Comparison of ENCODE assay signal across 11 mouse cellular contexts in genomic region chr5:134209931-134210554, GRCm38 (mm10). TPM values are rescaled to one million over a fixed set of nuclear protein-coding genes. Genes with fewer than 3 reads are reported as not detected.
DNase-seq lines count a peak whose midpoint lies in the region; ATAC-seq and TF ChIP-seq lines count a peak whose summit lies in the region.
"Had no signal": no experiment of that assay in that cellular context is flagged by ENCODE, and none has a peak within 500 bp of the region (broad histone marks: within the 10 kb centered on the region; RNA-seq: fewer than 3 reads in every experiment).

No protein-coding gene starts in this region.

- no peaks in the 10 kb centered on the region for H3K9me3 ChIP-seq in midbrain, postnatal 0 days (ENCODE audit: low read length)
- no peaks in the 10 kb centered on the region for H3K9me3 ChIP-seq in midbrain, embryonic 16.5 days (replicated peaks; ENCODE audit: control insufficient read depth, low read length, poor library complexity, severe bottlenecking)
- H3K9me3 ChIP-seq in kidney, postnatal 0 days (replicated peaks; ENCODE audit: low read length), result no peaks in the 10 kb centered on the region
- no peaks in the 10 kb centered on the region for H3K9me3 ChIP-seq in stomach, embryonic 16.5 days (replicated peaks; ENCODE audit: control insufficient read depth, low read length)
- H3K9me3 ChIP-seq: midbrain, embryonic 12.5 days had no signal

- H3K36me3 ChIP-seq in midbrain, postnatal 0 days (ENCODE audit: insufficient read depth, low read length), result peaks cover 23% of the 10 kb centered on the region
- H3K36me3 ChIP-seq in midbrain, embryonic 16.5 days (ENCODE audit: control insufficient read depth, insufficient read depth, low read length), result peaks cover 7% of the 10 kb centered on the region; the same call in 1 of the 2 replicates
- no peaks in the 10 kb centered on the region for H3K36me3 ChIP-seq in kidney, postnatal 0 days (ENCODE audit: insufficient read depth, low read length)
- H3K36me3 ChIP-seq in stomach, embryonic 16.5 days (ENCODE audit: control insufficient read depth, insufficient read depth, low read length), result no peaks in the 10 kb centered on the region

- no peak overlapping the region for H3K4me2 ChIP-seq in midbrain, postnatal 0 days (ENCODE audit: low read depth, low read length, poor library complexity, severe bottlenecking)
- no peak overlapping the region for H3K4me2 ChIP-seq in midbrain, embryonic 16.5 days (ENCODE audit: low read length)
- no peak overlapping the region for H3K4me2 ChIP-seq in kidney, postnatal 0 days (ENCODE audit: low read length)
- no peak overlapping the region for H3K4me2 ChIP-seq in stomach, embryonic 16.5 days (ENCODE audit: low read depth, low read length)
- H3K4me2 ChIP-seq: midbrain, embryonic 12.5 days had no signal

- WGBS in midbrain, postnatal 0 days, result 63% methylated on average over 11 of the region's 11 CpGs
- 75% methylated on average over 11 of the region's 11 CpGs for WGBS in midbrain, embryonic 16.5 days
- 21% methylated on average over 11 of the region's 11 CpGs for WGBS in kidney, postnatal 0 days
- WGBS in stomach, embryonic 16.5 days, result 10% methylated on average over 11 of the region's 11 CpGs

- TF ChIP-seq CTCF in midbrain, postnatal 0 days (IDR thresholded peaks at IDR 0.05), result no peak
- TF ChIP-seq CTCF in kidney, postnatal 0 days (IDR thresholded peaks at IDR 0.05; ENCODE audit: low read depth), result no peak

- no peaks in the 10 kb centered on the region for H3K27me3 ChIP-seq in midbrain, postnatal 0 days (ENCODE audit: insufficient read depth, low read length)
- no peaks in the 10 kb centered on the region for H3K27me3 ChIP-seq in midbrain, embryonic 16.5 days (ENCODE audit: control insufficient read depth, insufficient read depth, low read depth, low read length)
- no peaks in the 10 kb centered on the region for H3K27me3 ChIP-seq in kidney, postnatal 0 days (ENCODE audit: insufficient read depth, low read length)
- H3K27me3 ChIP-seq in stomach, embryonic 16.5 days (ENCODE audit: control insufficient read depth, insufficient read depth, low read length), result no peaks in the 10 kb centered on the region
- H3K27me3 ChIP-seq: midbrain, embryonic 12.5 days had no signal

- no peak overlapping the region for H3K27ac ChIP-seq in midbrain, postnatal 0 days (ENCODE audit: low read depth, low read length)
- H3K27ac ChIP-seq in midbrain, embryonic 16.5 days (ENCODE audit: low read length), result no peak overlapping the region
- peak overlapping the region; percentile 8; the same call in 1 of the 2 replicates for H3K27ac ChIP-seq in kidney, postnatal 0 days
- H3K27ac ChIP-seq in stomach, embryonic 16.5 days (ENCODE audit: low read length), result no peak overlapping the region
- H3K27ac ChIP-seq: gastrocnemius, adult 2 months; midbrain, embryonic 12.5 days had no signal

- H3K4me3 ChIP-seq in midbrain, postnatal 0 days (ENCODE audit: low read depth, low read length), result no peak overlapping the region
- H3K4me3 ChIP-seq in midbrain, embryonic 16.5 days (ENCODE audit: low read depth, low read length), result no peak overlapping the region
- no peak overlapping the region for H3K4me3 ChIP-seq in kidney, postnatal 0 days (replicated peaks; ENCODE audit: low read depth, low read length)
- H3K4me3 ChIP-seq in stomach, embryonic 16.5 days (replicated peaks; ENCODE audit: low read length), result no peak overlapping the region
- H3K4me3 ChIP-seq: gastrocnemius, adult 2 months; midbrain, embryonic 12.5 days had no signal

- peak; percentile 9 for DNase-seq in midbrain, postnatal 0 days (ENCODE audit: low spot score)
- peak; percentile 49 for DNase-seq in kidney, postnatal 0 days (ENCODE audit: low spot score)
- DNase-seq in lung, adult 18-20 months, result peak; percentile 77 to 83
- DNase-seq in c-Kit-positive CD71-positive TER-119-positive erythroid progenitor cells, embryonic 14.5 days (ENCODE audit: low spot score), result no peak
- DNase-seq in left cerebral cortex, adult 11 months (ENCODE audit: low spot score), result no peak
- DNase-seq in adrenal gland, postnatal 14 days, result no peak
- DNase-seq: gastrocnemius, adult 2 months; spleen, adult 18-20 months had no signal

- H3K4me1 ChIP-seq in midbrain, postnatal 0 days (ENCODE audit: insufficient read depth, low read length), result no peaks in the 10 kb centered on the region
- H3K4me1 ChIP-seq in midbrain, embryonic 16.5 days (ENCODE audit: control insufficient read depth, insufficient read depth, low read length), result no peaks in the 10 kb centered on the region
- no peaks in the 10 kb centered on the region for H3K4me1 ChIP-seq in kidney, postnatal 0 days (replicated peaks; ENCODE audit: insufficient read depth, low read length)
- peaks cover 7% of the 10 kb centered on the region for H3K4me1 ChIP-seq in stomach, embryonic 16.5 days (ENCODE audit: control insufficient read depth, insufficient read depth, low read length)
- H3K4me1 ChIP-seq: midbrain, embryonic 12.5 days had no signal

- no peak for ATAC-seq in midbrain, postnatal 0 days (ENCODE audit: low FRiP score)
- no peak for ATAC-seq in midbrain, embryonic 16.5 days
- peak; percentile 40; the same call in 1 of the 2 replicates for ATAC-seq in kidney, postnatal 0 days (replicated peaks; ENCODE audit: low FRiP score, low read depth)
- peak; percentile 60; the same call in 1 of the 2 replicates for ATAC-seq in stomach, embryonic 16.5 days (ENCODE audit: insufficient read depth, low FRiP score)

- no peak overlapping the region for H3K9ac ChIP-seq in midbrain, postnatal 0 days (replicated peaks; ENCODE audit: low read length, poor library complexity, severe bottlenecking)
- no peak overlapping the region for H3K9ac ChIP-seq in midbrain, embryonic 16.5 days (ENCODE audit: low read depth, low read length)
- H3K9ac ChIP-seq in kidney, postnatal 0 days (ENCODE audit: low read depth, low read length), result no peak overlapping the region
- H3K9ac ChIP-seq in stomach, embryonic 16.5 days (ENCODE audit: low read length), result no peak overlapping the region
- H3K9ac ChIP-seq: midbrain, embryonic 12.5 days had no signal

RNA-seq across cellular contexts. Expression of gene Ncf1, which starts 19.4 kb away (rescaled TPM):
- total RNA-seq in midbrain, postnatal 0 days (2014; rRNA removed), result 4.3 and 9.2 TPM in 2 replicates
- 2.1 and 2.2 TPM in 2 replicates for polyA plus RNA-seq in midbrain, postnatal 0 days (2015; fragmentation: Nextera tagmentation; extraction: Ambion mirVana)
- polyA plus RNA-seq in midbrain, embryonic 16.5 days (2015; fragmentation: Nextera tagmentation; extraction: Ambion mirVana), result 2.5 and 2.7 TPM in 2 replicates
- polyA plus RNA-seq in kidney, postnatal 0 days (2015; fragmentation: Nextera tagmentation; extraction: Ambion mirVana), result 2.4 and 2.9 TPM in 2 replicates
- polyA plus RNA-seq in stomach, embryonic 16.5 days (2015; fragmentation: Nextera tagmentation; extraction: Ambion mirVana), result 7.1 and 8.2 TPM in 2 replicates
- total RNA-seq in adrenal gland, postnatal 14 days (2021), result 8.1 and 12.4 TPM in 2 replicates

RNA-seq across cellular contexts. Expression of gene Gtf2ird2, which starts 26.2 kb away (rescaled TPM):
- total RNA-seq in midbrain, postnatal 0 days (2014; rRNA removed), result 17.3 and 27.0 TPM in 2 replicates
- 14.7 and 15.5 TPM in 2 replicates for polyA plus RNA-seq in midbrain, postnatal 0 days (2015; fragmentation: Nextera tagmentation; extraction: Ambion mirVana)
- 15.0 and 15.2 TPM in 2 replicates for polyA plus RNA-seq in midbrain, embryonic 16.5 days (2015; fragmentation: Nextera tagmentation; extraction: Ambion mirVana)
- polyA plus RNA-seq in kidney, postnatal 0 days (2015; fragmentation: Nextera tagmentation; extraction: Ambion mirVana), result 6.1 and 6.9 TPM in 2 replicates
- 7.1 and 8.1 TPM in 2 replicates for polyA plus RNA-seq in stomach, embryonic 16.5 days (2015; fragmentation: Nextera tagmentation; extraction: Ambion mirVana)
- total RNA-seq in adrenal gland, postnatal 14 days (2021), result 8.8 and 10.2 TPM in 2 replicates

RNA-seq across cellular contexts. Expression of gene Rcc1l, which starts 33.5 kb away (rescaled TPM):
- total RNA-seq in midbrain, postnatal 0 days (2014; rRNA removed), result 15.1 and 16.2 TPM in 2 replicates
- polyA plus RNA-seq in midbrain, postnatal 0 days (2015; fragmentation: Nextera tagmentation; extraction: Ambion mirVana), result 20.1 and 21.2 TPM in 2 replicates
- 19.1 and 20.9 TPM in 2 replicates for polyA plus RNA-seq in midbrain, embryonic 16.5 days (2015; fragmentation: Nextera tagmentation; extraction: Ambion mirVana)
- 32.1 and 33.4 TPM in 2 replicates for polyA plus RNA-seq in kidney, postnatal 0 days (2015; fragmentation: Nextera tagmentation; extraction: Ambion mirVana)
- polyA plus RNA-seq in stomach, embryonic 16.5 days (2015; fragmentation: Nextera tagmentation; extraction: Ambion mirVana), result 20.7 and 25.6 TPM in 2 replicates
- total RNA-seq in adrenal gland, postnatal 14 days (2021), result 27.6 and 27.7 TPM in 2 replicates

Comparison
In these comparisons a context has a peak if more than half of its experiments do, and no peak if none do; other contexts are left out.
1. ATAC-seq: peak in kidney, postnatal 0 days (single experiment) and stomach, embryonic 16.5 days (single experiment); none in midbrain, postnatal 0 days (single experiment) and midbrain, embryonic 16.5 days (single experiment).
2. DNase-seq: peak in midbrain, postnatal 0 days (single experiment), kidney, postnatal 0 days (single experiment) and lung, adult 18-20 months (2 of 2); none in c-Kit-positive CD71-positive TER-119-positive erythroid progenitor cells, embryonic 14.5 days (single experiment), left cerebral cortex, adult 11 months (single experiment) and adrenal gland, postnatal 14 days (single experiment).